Mouse (Mus musculus) hindbrain, embryonic 14.5 days (tissue): ENCODE results near the gene Ndst2. TPM values are rescaled to one million over a fixed set of nuclear protein-coding genes. Genes with fewer than 3 reads are reported as not detected.

Experiments
- ATAC-seq: fragments of 200-750 bp; cut with Nextera tagmentation; 2 replicates; pipeline ENCODE4 v1.8.0; 2017; ENCODE audit warnings: moderate number of reproducible peaks, mild to moderate bottlenecking, moderate TSS enrichment, moderate library complexity; ENCODE audit not compliant: low FRiP score
- DNase-seq: peaks from one replicate; pipeline ENCODE4 v3.0.0-alpha.2; 2015; ENCODE audit warnings: low spot score
- H3K27ac ChIP-seq: fragments of 300-500 bp; sonication (generic); 2 replicates; pipeline ENCODE4 v1.5.1; 2014; ENCODE audit warnings: mild to moderate bottlenecking, moderate library complexity
- H3K27me3 ChIP-seq: fragments of 300-500 bp; sonication (generic); 2 replicates; pipeline ENCODE4 v1.6.1; 2014; ENCODE audit warnings: mild to moderate bottlenecking, low read length, mixed read lengths; ENCODE audit not compliant: control insufficient read depth, insufficient read depth
- H3K36me3 ChIP-seq: fragments of 300-500 bp; sonication (generic); replicated peaks from 2 replicates; pipeline ENCODE4 v1.6.1; 2014; ENCODE audit not compliant: control insufficient read depth, insufficient read depth
- H3K4me1 ChIP-seq: fragments of 300-500 bp; sonication (generic); replicated peaks from 2 replicates; pipeline ENCODE4 v1.6.1; 2014; ENCODE audit warnings: antibody characterized with exemption, low read length, mixed read lengths; ENCODE audit not compliant: control insufficient read depth, insufficient read depth
- H3K4me2 ChIP-seq: fragments of 300-500 bp; sonication (generic); replicated peaks from 2 replicates; pipeline ENCODE4 v1.6.1; 2014; ENCODE audit warnings: mild to moderate bottlenecking, moderate library complexity
- H3K4me3 ChIP-seq: fragments of 300-500 bp; sonication (generic); replicated peaks from 2 replicates; pipeline ENCODE4 v1.5.1; 2014; ENCODE audit warnings: mild to moderate bottlenecking, low read length
- H3K9ac ChIP-seq: fragments of 300-500 bp; sonication (generic); 2 replicates; pipeline ENCODE4 v1.6.1; 2014
- H3K9me3 ChIP-seq: fragments of 300-500 bp; sonication (generic); 2 replicates; pipeline ENCODE4 v1.6.1; 2016; ENCODE audit warnings: low read length; ENCODE audit not compliant: control insufficient read depth
- WGBS: fragments of 180-500 bp; shearing (Covaris S2); extraction: QIAGEN DNeasy Blood & Tissue Kit; methylation state at CpG from one replicate; pipeline ENCODE4 v1.1.7; 2014; 5-methylcytosine and 5-hydroxymethylcytosine counted together
- polyA plus RNA-seq: library from polyadenylated mRNA; unstranded; fragments of >200 nt; fragmentation: Nextera tagmentation; extraction: Ambion mirVana; gene quantifications from 2 replicates; pipeline ENCODE4 v1.2.1, GENCODE M21; 2014

Gene Ndst2
- polyA plus RNA-seq, 1 experiment from 2014 or later, result 17.7 TPM

DNA sequence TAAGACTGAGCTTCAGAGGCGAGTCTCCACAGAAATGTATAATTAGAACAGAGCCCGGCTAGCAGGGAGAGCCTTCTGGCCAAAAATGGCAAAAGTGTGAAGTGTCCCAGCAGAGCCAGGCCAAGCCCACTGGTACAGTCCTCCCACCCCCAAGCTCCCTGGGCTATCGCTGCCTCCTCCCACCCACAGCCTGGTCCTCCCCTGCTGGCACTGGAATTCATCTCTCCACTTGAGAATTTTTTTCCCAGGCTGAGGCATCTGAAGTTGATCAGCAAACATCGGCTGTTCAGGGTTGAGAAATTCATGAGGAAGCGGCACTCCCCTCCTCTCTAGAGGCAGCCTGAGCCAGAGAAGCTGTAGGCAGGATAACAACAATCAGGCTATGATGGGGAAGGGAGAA is 34.2 kb upstream of the Ndst2 start:
- ATAC-seq (no peak), DNase-seq (no peak)
- WGBS, result 77% methylated on average over 5 of the region's 5 CpGs
- Histone ChIP-seq H3K36me3 (peaks cover 54% of the 10 kb centered on the region), H3K9ac (no peak overlapping the region), H3K4me3 (no peak overlapping the region), H3K27me3 (no peaks in the 10 kb centered on the region), H3K4me1 (no peaks in the 10 kb centered on the region), H3K4me2 (no peak overlapping the region), H3K27ac (no peak overlapping the region), H3K9me3 (no peaks in the 10 kb centered on the region)

DNA sequence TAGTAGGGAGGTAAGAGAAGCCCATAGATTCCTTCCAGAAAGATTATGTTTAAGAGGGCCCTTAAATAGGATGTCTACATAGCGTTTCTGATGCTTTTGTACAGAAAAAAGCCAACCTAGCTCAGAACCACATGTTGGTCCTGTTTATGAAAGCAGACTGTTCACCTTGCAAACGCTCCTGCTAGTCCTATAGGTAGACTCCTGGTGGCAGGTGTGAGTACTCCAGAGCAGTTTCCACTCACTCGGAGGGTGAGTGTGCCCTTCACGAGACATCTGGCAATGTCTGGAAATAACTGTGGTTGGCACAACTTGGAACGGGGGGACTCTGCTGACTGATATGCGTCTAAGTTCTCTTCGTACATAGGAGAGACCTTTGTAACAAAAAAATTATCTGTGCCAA is 33.6 kb upstream of the Ndst2 start:
- Histone ChIP-seq H3K4me1 (no peaks in the 10 kb centered on the region), H3K36me3 (peaks cover 60% of the 10 kb centered on the region), H3K4me3 (no peak overlapping the region), H3K27me3 (no peaks in the 10 kb centered on the region), H3K9ac (no peak overlapping the region), H3K27ac (no peak overlapping the region), H3K4me2 (no peak overlapping the region), H3K9me3 (no peaks in the 10 kb centered on the region)
- WGBS, result 94% methylated on average over 7 of the region's 7 CpGs
- ATAC-seq, result no peak
- DNase-seq, result no peak

GRCm38 (mm10) chr14:20765642-20766258 is 31.4 kb upstream of the Ndst2 start:
- Histone ChIP-seq H3K4me3 (no peak overlapping the region), H3K9me3 (no peaks in the 10 kb centered on the region), H3K27me3 (no peaks in the 10 kb centered on the region), H3K27ac (no peak overlapping the region), H3K36me3 (peaks cover 71% of the 10 kb centered on the region), H3K9ac (no peak overlapping the region), H3K4me2 (no peak overlapping the region), H3K4me1 (no peaks in the 10 kb centered on the region)
- WGBS, result 28% methylated on average over 12 of the region's 12 CpGs
- DNase-seq, result peak; percentile 91
- ATAC-seq, result peak; percentile 75

DNA sequence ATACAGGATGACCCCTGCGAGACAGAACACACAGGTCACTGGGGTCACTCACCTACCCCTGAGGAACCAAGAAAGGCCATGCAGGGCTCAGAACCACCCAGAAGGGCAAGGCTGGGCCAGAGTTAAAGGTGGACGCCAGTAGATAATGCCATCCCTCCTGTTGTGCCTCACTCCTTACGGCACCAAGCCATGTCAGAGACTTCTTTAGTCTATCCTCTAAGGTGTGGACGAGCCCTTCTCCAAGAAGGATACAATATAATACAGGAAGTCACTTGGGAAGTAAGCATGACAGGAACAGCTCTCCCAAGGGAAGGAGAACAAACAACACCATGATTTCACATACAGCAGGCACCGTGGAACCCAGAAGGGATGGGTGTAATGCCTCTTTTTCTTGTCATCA is 30.6 kb upstream of the Ndst2 start:
- peaks cover 74% of the 10 kb centered on the region for H3K36me3 ChIP-seq
- DNase-seq, result no peak
- WGBS, result 88% methylated on average over 5 of the region's 5 CpGs
- no peak overlapping the region for H3K27ac ChIP-seq
- no peaks in the 10 kb centered on the region for H3K9me3 ChIP-seq
- no peak overlapping the region for H3K4me3 ChIP-seq
- no peaks in the 10 kb centered on the region for H3K4me1 ChIP-seq
- no peak for ATAC-seq
- H3K4me2 ChIP-seq, result no peak overlapping the region
- H3K27me3 ChIP-seq, result no peaks in the 10 kb centered on the region
- no peak overlapping the region for H3K9ac ChIP-seq

DNA sequence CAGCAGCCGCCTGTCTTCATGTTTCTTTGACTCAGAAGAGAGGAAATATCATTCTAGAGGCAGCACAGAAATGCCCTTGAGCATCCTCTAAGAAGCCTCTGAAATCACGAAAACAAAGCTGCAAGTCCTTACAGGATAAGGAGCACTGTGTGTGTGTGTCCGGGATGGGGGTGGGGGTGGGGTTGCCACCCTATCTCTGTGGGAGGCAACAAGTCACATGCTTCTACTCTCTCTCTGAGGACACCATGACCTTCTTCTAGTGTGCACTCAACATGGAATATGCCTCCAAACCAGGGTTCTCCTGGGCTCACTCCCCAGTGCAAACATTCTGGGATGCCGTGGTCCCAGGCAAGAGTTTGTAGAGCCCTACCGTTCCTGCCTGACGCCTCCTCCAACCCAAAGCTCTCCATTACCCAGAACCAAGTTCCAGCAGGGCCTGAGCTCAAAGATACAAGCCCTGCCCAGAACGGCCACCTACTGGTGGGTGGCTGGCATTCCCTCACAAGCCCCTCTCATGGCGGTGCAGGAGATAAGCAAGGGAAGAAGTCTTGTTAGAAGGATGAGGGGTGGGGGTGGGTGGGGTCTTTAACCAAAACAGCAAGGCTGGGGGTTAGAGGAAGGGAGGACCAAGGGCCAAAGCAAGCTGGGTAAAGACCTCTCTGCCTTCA is 24.5 kb upstream of the Ndst2 start:
- Histone ChIP-seq H3K4me3 (no peak overlapping the region), H3K36me3 (peaks cover 98% of the 10 kb centered on the region), H3K27ac (no peak overlapping the region), H3K9ac (no peak overlapping the region), H3K9me3 (no peaks in the 10 kb centered on the region), H3K4me2 (no peak overlapping the region), H3K4me1 (no peaks in the 10 kb centered on the region), H3K27me3 (no peaks in the 10 kb centered on the region)
- ATAC-seq, result no peak
- no peak for DNase-seq
- WGBS, result 84% methylated on average over 8 of the region's 8 CpGs

DNA sequence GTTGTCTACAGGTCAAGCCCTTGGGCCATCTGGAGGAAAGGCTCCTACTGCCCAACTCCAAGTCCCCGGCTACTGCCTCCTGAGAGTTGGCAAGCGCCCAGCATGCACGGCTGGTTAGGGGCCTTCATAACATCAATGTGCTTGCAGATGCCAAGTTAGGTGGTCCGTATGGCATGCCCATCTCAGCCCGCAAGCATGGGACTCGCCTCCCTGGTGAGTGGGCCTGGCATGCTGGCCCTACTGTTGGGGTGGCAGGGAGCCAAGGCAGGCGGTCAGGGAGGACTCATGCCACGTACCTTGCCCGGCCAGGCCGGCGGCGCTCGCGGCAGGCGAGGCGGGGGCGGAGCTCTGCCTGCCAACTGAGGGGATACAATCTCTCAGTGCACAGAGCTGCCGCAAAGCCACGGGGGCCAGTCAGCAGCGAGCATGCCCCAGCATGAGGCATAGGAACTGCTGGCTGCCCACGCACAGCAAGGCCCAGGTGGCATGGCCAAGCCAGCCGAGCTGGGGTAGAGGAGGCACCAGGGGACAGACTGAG is 23.1 kb upstream of the Ndst2 start:
- Histone ChIP-seq H3K36me3 (peaks cover 95% of the 10 kb centered on the region), H3K27me3 (no peaks in the 10 kb centered on the region), H3K9ac (no peak overlapping the region), H3K4me2 (no peak overlapping the region), H3K4me3 (no peak overlapping the region), H3K27ac (no peak overlapping the region), H3K4me1 (no peaks in the 10 kb centered on the region), H3K9me3 (no peaks in the 10 kb centered on the region)
- DNase-seq (no peak), ATAC-seq (no peak; the same call in 1 of the 2 replicates)
- 89% methylated on average over 22 of the region's 22 CpGs for WGBS

- DNase-seq, result no peak
- Histone ChIP-seq H3K4me1 (no peaks in the 10 kb centered on the region), H3K4me3 (no peak overlapping the region), H3K4me2 (no peak overlapping the region), H3K9me3 (no peaks in the 10 kb centered on the region), H3K27me3 (no peaks in the 10 kb centered on the region), H3K9ac (no peak overlapping the region), H3K36me3 (peaks cover 66% of the 10 kb centered on the region), H3K27ac (no peak overlapping the region)
- WGBS, result 89% methylated on average over 3 of the region's 3 CpGs
- no peak for ATAC-seq
Measured at GRCm38 (mm10) chr14:20753792-20754191, 19.4 kb upstream of the Ndst2 start.

DNA sequence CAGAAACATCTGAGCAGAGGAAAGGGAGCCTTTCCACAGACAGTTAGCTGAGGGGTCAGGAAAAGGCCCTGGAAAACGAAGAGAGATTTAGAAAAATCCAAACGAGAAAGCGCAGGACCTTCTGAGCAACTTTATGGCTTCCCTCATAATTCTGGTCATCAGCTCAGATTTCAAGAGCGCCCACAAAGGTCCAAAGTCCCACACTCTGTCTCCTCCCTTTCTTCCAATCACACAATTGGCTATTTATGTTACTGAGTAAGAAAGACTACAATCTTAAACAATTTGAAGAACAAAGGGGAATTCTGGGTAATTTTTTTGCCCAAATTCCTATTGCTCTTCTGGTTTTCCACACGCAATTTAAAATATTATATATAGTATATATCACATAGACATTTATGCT is 16.1 kb upstream of the Ndst2 start:
- Histone ChIP-seq H3K4me2 (no peak overlapping the region), H3K4me3 (no peak overlapping the region), H3K4me1 (no peaks in the 10 kb centered on the region), H3K9ac (no peak overlapping the region), H3K9me3 (no peaks in the 10 kb centered on the region), H3K27me3 (no peaks in the 10 kb centered on the region), H3K27ac (no peak overlapping the region), H3K36me3 (peaks cover 48% of the 10 kb centered on the region)
- ATAC-seq, result no peak
- WGBS, result 91% methylated on average over 5 of the region's 5 CpGs
- DNase-seq, result no peak

GRCm38 (mm10) chr14:20749494-20750051 is 15.2 kb upstream of the Ndst2 start:
- H3K27ac ChIP-seq, result no peak overlapping the region
- ATAC-seq, result no peak
- no peak overlapping the region for H3K4me3 ChIP-seq
- no peaks in the 10 kb centered on the region for H3K9me3 ChIP-seq
- H3K4me2 ChIP-seq, result no peak overlapping the region
- no peaks in the 10 kb centered on the region for H3K4me1 ChIP-seq
- 87% methylated on average over 4 of the region's 4 CpGs for WGBS
- peaks cover 48% of the 10 kb centered on the region for H3K36me3 ChIP-seq
- no peaks in the 10 kb centered on the region for H3K27me3 ChIP-seq
- no peak overlapping the region for H3K9ac ChIP-seq
- DNase-seq, result no peak
